Mouse (Mus musculus): ENCODE data around the gene Tspan10.

The Tspan10 gene

GRCm38 (mm10) chr11:120455413-120455812 is 13.0 kb downstream of the Tspan10 start:
- no peak for DNase-seq (ENCODE audit: low read depth, low spot score)

GRCm38 (mm10) chr11:120457370-120457769 is 14.9 kb downstream of the Tspan10 start:
- no peak for DNase-seq (ENCODE audit: low read depth, low spot score)

GRCm38 (mm10) chr11:120457772-120458751 is 15.6 kb downstream of the Tspan10 start, which contains the start of the genes Oxld1 and Ccdc137:
TSS of gene Oxld1 (minus strand) at chr11:120458068.
TSS of gene Ccdc137 (plus strand) at chr11:120458115.
- DNase-seq (ENCODE audit: low read depth, low spot score): peak; percentile 66

GRCm38 (mm10) chr11:120458847-120459597 is 16.6 kb downstream of the Tspan10 start:
- no peak for DNase-seq (ENCODE audit: low read depth, low spot score)

GRCm38 (mm10) chr11:120463536-120463935 is 21.1 kb downstream of the Tspan10 start:
- DNase-seq (ENCODE audit: low read depth, low spot score): no peak

GRCm38 (mm10) chr11:120464365-120464764 is 21.9 kb downstream of the Tspan10 start:
- no peak for DNase-seq (ENCODE audit: low read depth, low spot score)

GRCm38 (mm10) chr11:120465521-120465920 is 23.1 kb downstream of the Tspan10 start:
- DNase-seq (ENCODE audit: low read depth, low spot score): no peak

- peak; percentile 99 for DNase-seq (ENCODE audit: low read depth, low spot score)
Observed at GRCm38 (mm10) chr11:120467051-120467735, 24.7 kb downstream of the Tspan10 start, which contains the start of gene Arl16. TSS of gene Arl16 (minus strand) at chr11:120467607.

GRCm38 (mm10) chr11:120467736-120468092 is 25.3 kb downstream of the Tspan10 start:
- no peak for DNase-seq (ENCODE audit: low read depth, low spot score)

- no peak for DNase-seq (ENCODE audit: low read depth, low spot score)
Observed at GRCm38 (mm10) chr11:120472052-120472451, 29.6 kb downstream of the Tspan10 start.

- DNase-seq (ENCODE audit: low read depth, low spot score): no peak
Observed at GRCm38 (mm10) chr11:120483448-120483934, 41.0 kb downstream of the Tspan10 start.

- DNase-seq (ENCODE audit: low read depth, low spot score): peak; percentile 89
Observed at GRCm38 (mm10) chr11:120484265-120484981, 42.0 kb downstream of the Tspan10 start, which contains the start of gene Mrpl12. TSS of gene Mrpl12 (plus strand) at chr11:120484613.

- DNase-seq (ENCODE audit: low read depth, low spot score): no peak
Observed at GRCm38 (mm10) chr11:120485251-120485650, 42.8 kb downstream of the Tspan10 start.

GRCm38 (mm10) chr11:120488516-120488915 is 46.1 kb downstream of the Tspan10 start:
- DNase-seq (ENCODE audit: low read depth, low spot score): no peak

GRCm38 (mm10) chr11:120489054-120489761 is 46.8 kb downstream of the Tspan10 start:
- DNase-seq (ENCODE audit: low read depth, low spot score): peak; percentile 78

- no peak for DNase-seq (ENCODE audit: low read depth, low spot score)
Observed at GRCm38 (mm10) chr11:120490291-120491046, 48.0 kb downstream of the Tspan10 start.

- DNase-seq (ENCODE audit: low read depth, low spot score): peak; percentile 81
Observed at GRCm38 (mm10) chr11:120491317-120492023, 49.0 kb downstream of the Tspan10 start, which contains the start of gene Slc25a10. TSS of gene Slc25a10 (plus strand) at chr11:120491840.

- DNase-seq (ENCODE audit: low read depth, low spot score): no peak
Observed at GRCm38 (mm10) chr11:120492024-120492877, 49.8 kb downstream of the Tspan10 start.
